Mouse (Mus musculus) heart, adult 2 months (tissue): ENCODE results near the gene Exd1.

Experiments
- CTCF ChIP-seq: fragments of 200-600 bp; IDR thresholded peaks from 2 replicates; pipeline ENCODE4 v1.8.1; 2022; ENCODE audit warnings: antibody characterized with exemption, mild to moderate bottlenecking, moderate library complexity
- EP300 ChIP-seq: fragments of 200-500 bp; IDR thresholded peaks from 2 replicates; pipeline ENCODE4 v1.6.1; 2011; ENCODE audit warnings: low read depth, low read length, control low read depth; ENCODE audit not compliant: insufficient read depth
- POLR2A ChIP-seq: fragments of 200-500 bp; IDR thresholded peaks from 2 replicates; pipeline ENCODE4 v1.6.1; 2011; ENCODE audit warnings: mild to moderate bottlenecking, low read depth, low read length, control low read depth; ENCODE audit not compliant: insufficient read depth

DNA sequence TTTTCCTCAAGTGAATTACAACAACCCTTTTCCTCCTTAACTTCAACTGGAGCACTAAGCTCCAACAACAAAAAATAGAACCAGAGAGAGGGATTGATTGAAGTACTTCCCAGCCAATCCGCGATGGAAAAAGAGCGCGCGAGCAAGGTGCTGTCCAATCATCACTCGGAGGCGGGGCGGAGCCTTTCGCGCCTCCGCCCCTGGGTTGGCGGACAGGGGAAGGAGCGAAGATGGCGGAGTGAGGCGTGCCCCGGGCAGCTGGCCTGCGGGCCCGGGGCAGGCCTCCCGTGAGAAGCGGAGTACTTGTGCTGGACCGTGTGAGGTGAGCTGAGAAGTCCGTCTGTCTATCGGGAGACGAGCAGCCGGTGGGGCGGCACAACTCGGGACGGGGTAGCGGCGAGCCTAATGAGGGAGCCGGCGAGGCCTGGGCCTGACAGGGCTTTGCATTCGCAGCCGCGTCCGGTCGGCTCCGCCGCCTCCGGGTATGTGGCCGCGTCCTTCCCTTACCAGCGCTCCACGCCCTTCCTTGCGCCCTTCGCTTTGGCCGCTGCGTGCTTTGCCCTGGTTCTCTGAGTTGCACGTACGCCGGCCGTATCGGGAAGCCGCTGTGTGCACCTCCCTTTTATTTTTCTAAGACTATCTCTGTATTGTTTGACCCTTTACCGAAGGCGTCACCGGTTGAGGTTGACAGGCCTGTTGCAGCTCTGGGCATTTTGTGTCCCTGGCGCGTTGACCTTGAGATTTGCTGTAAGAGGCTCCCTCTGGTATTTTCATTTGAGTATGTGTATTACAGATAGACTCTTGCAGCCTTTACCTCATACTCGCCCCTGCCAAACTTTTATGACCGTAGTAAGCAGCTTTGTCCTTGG is 46.9 kb upstream of the Exd1 start:
- TF ChIP-seq CTCF (no peak; the same call in 1 of the 2 replicates), POLR2A (peak; percentile 90), EP300 (no peak)
